Mouse (Mus musculus): ENCODE results near the gene Lmna. TPM values are rescaled to one million over a fixed set of nuclear protein-coding genes. Genes with fewer than 3 reads are reported as not detected.

The Lmna gene
- polyA plus RNA-seq, 1 experiment, result 51.3 TPM

- Histone ChIP-seq H3K4me3 (ENCODE audit: extremely low read depth, insufficient read depth, insufficient read length) (no peak overlapping the region), H3K27ac (ENCODE audit: insufficient read depth, low read length) (no peak overlapping the region), H3K27me3 (ENCODE audit: control insufficient read depth, insufficient read depth, low read length) (no peaks in the 10 kb centered on the region), H3K4me1 (ENCODE audit: control insufficient read depth, insufficient read depth, insufficient read length) (peaks cover 6% of the 10 kb centered on the region; the same call in 1 of the 2 replicates), H3K36me3 (ENCODE audit: control insufficient read depth, insufficient read depth, low read length) (no peaks in the 10 kb centered on the region)
- peak; percentile 98 for TF ChIP-seq CTCF (IDR thresholded peaks at IDR 0.05; ENCODE audit: extremely low read depth, insufficient read depth, insufficient read length, insufficient replicate concordance)
- no peak for TF ChIP-seq POLR2A (IDR thresholded peaks at IDR 0.05; ENCODE audit: low read depth, low read length)
- DNase-seq (ENCODE audit: low read depth in 1 of 2, low spot score in 2 of 2), result peak; percentile 66 to 81
- 4% methylated on average over 9 of the region's 9 CpGs for WGBS
Measured at GRCm38 (mm10) chr3:88521803-88522331, 12.1 kb upstream of the Lmna start.

GRCm38 (mm10) chr3:88521156-88521555 lies 11.4 kb upstream of the Lmna start:
- Histone ChIP-seq H3K4me3 (ENCODE audit: extremely low read depth, insufficient read depth, insufficient read length) (no peak overlapping the region), H3K27ac (ENCODE audit: insufficient read depth, low read length) (no peak overlapping the region), H3K27me3 (ENCODE audit: control insufficient read depth, insufficient read depth, low read length) (no peaks in the 10 kb centered on the region), H3K4me1 (ENCODE audit: control insufficient read depth, insufficient read depth, insufficient read length) (peaks cover 6% of the 10 kb centered on the region; the same call in 1 of the 2 replicates), H3K36me3 (ENCODE audit: control insufficient read depth, insufficient read depth, low read length) (no peaks in the 10 kb centered on the region)
- TF ChIP-seq CTCF (IDR thresholded peaks at IDR 0.05; ENCODE audit: extremely low read depth, insufficient read depth, insufficient read length, insufficient replicate concordance), result no peak
- no peak for TF ChIP-seq POLR2A (IDR thresholded peaks at IDR 0.05; ENCODE audit: low read depth, low read length)
- 84% methylated on average over 6 of the region's 6 CpGs for WGBS
- no peak for DNase-seq (ENCODE audit: low read depth in 1 of 2, low spot score in 2 of 2)

GRCm38 (mm10) chr3:88520078-88520477 lies 10.3 kb upstream of the Lmna start:
- TF ChIP-seq CTCF (IDR thresholded peaks at IDR 0.05; ENCODE audit: extremely low read depth, insufficient read depth, insufficient read length, insufficient replicate concordance), result no peak
- no peak for TF ChIP-seq POLR2A (IDR thresholded peaks at IDR 0.05; ENCODE audit: low read depth, low read length)

GRCm38 (mm10) chr3:88518411-88518810 lies 8.7 kb upstream of the Lmna start:
- H3K27ac ChIP-seq (ENCODE audit: insufficient read depth, low read length), result no peak overlapping the region
- H3K4me3 ChIP-seq (ENCODE audit: extremely low read depth, insufficient read depth, insufficient read length), result no peak overlapping the region
- 89% methylated on average over 4 of the region's 4 CpGs for WGBS
- peaks cover 11% of the 10 kb centered on the region; the same call in 1 of the 2 replicates for H3K4me1 ChIP-seq (ENCODE audit: control insufficient read depth, insufficient read depth, insufficient read length)
- no peaks in the 10 kb centered on the region for H3K27me3 ChIP-seq (ENCODE audit: control insufficient read depth, insufficient read depth, low read length)
- no peak for DNase-seq (ENCODE audit: low read depth in 1 of 2, low spot score in 2 of 2)
- no peak for TF ChIP-seq POLR2A (IDR thresholded peaks at IDR 0.05; ENCODE audit: low read depth, low read length)
- H3K36me3 ChIP-seq (ENCODE audit: control insufficient read depth, insufficient read depth, low read length), result no peaks in the 10 kb centered on the region

More at GRCm38 (mm10) chr3:88520078-88520477, 10.3 kb upstream of the Lmna start:
- no peak for DNase-seq (ENCODE audit: low read depth in 1 of 2, low spot score in 2 of 2)
- 84% methylated on average over 2 of the region's 2 CpGs for WGBS
- no peaks in the 10 kb centered on the region for H3K36me3 ChIP-seq (ENCODE audit: control insufficient read depth, insufficient read depth, low read length)
- peaks cover 6% of the 10 kb centered on the region; the same call in 1 of the 2 replicates for H3K4me1 ChIP-seq (ENCODE audit: control insufficient read depth, insufficient read depth, insufficient read length)
- H3K27ac ChIP-seq (ENCODE audit: insufficient read depth, low read length), result no peak overlapping the region
- H3K27me3 ChIP-seq (ENCODE audit: control insufficient read depth, insufficient read depth, low read length), result no peaks in the 10 kb centered on the region
- no peak overlapping the region for H3K4me3 ChIP-seq (ENCODE audit: extremely low read depth, insufficient read depth, insufficient read length)

- Histone ChIP-seq H3K36me3 (ENCODE audit: control insufficient read depth, insufficient read depth, low read length) (no peaks in the 10 kb centered on the region), H3K4me1 (ENCODE audit: control insufficient read depth, insufficient read depth, insufficient read length) (peaks cover 20% of the 10 kb centered on the region; the same call in 1 of the 2 replicates), H3K27ac (ENCODE audit: insufficient read depth, low read length) (no peak overlapping the region), H3K27me3 (ENCODE audit: control insufficient read depth, insufficient read depth, low read length) (no peaks in the 10 kb centered on the region), H3K4me3 (ENCODE audit: extremely low read depth, insufficient read depth, insufficient read length) (no peak overlapping the region)
- no peak for TF ChIP-seq CTCF (IDR thresholded peaks at IDR 0.05; ENCODE audit: extremely low read depth, insufficient read depth, insufficient read length, insufficient replicate concordance)
- no peak for TF ChIP-seq POLR2A (IDR thresholded peaks at IDR 0.05; ENCODE audit: low read depth, low read length)
- WGBS, result 84% methylated on average over 2 of the region's 2 CpGs
- no peak for DNase-seq (ENCODE audit: low read depth in 1 of 2, low spot score in 2 of 2)
Measured at GRCm38 (mm10) chr3:88516407-88516806, 6.7 kb upstream of the Lmna start.

- 82% methylated on average over 2 of the region's 2 CpGs for WGBS
- peaks cover 29% of the 10 kb centered on the region; the same call in 1 of the 2 replicates for H3K4me1 ChIP-seq (ENCODE audit: control insufficient read depth, insufficient read depth, insufficient read length)
- no peaks in the 10 kb centered on the region for H3K36me3 ChIP-seq (ENCODE audit: control insufficient read depth, insufficient read depth, low read length)
- DNase-seq (ENCODE audit: low read depth in 1 of 2, low spot score in 2 of 2), result no peak
- no peak overlapping the region for H3K4me3 ChIP-seq (ENCODE audit: extremely low read depth, insufficient read depth, insufficient read length)
- no peaks in the 10 kb centered on the region for H3K27me3 ChIP-seq (ENCODE audit: control insufficient read depth, insufficient read depth, low read length)
- TF ChIP-seq POLR2A (IDR thresholded peaks at IDR 0.05; ENCODE audit: low read depth, low read length) (no peak), CTCF (IDR thresholded peaks at IDR 0.05; ENCODE audit: extremely low read depth, insufficient read depth, insufficient read length, insufficient replicate concordance) (no peak)
- H3K27ac ChIP-seq (ENCODE audit: insufficient read depth, low read length), result no peak overlapping the region
Measured at GRCm38 (mm10) chr3:88515095-88515386, 5.3 kb upstream of the Lmna start.

GRCm38 (mm10) chr3:88514231-88515094 lies 4.7 kb upstream of the Lmna start:
- 77% methylated on average over 10 of the region's 10 CpGs for WGBS
- Histone ChIP-seq H3K27ac (ENCODE audit: insufficient read depth, low read length) (0 out of 2 replicates have a peak overlapping the region, but pooled peaks have one; percentile 33), H3K4me3 (ENCODE audit: extremely low read depth, insufficient read depth, insufficient read length) (no peak overlapping the region), H3K36me3 (ENCODE audit: control insufficient read depth, insufficient read depth, low read length) (no peaks in the 10 kb centered on the region), H3K27me3 (ENCODE audit: control insufficient read depth, insufficient read depth, low read length) (no peaks in the 10 kb centered on the region), H3K4me1 (ENCODE audit: control insufficient read depth, insufficient read depth, insufficient read length) (peaks cover 33% of the 10 kb centered on the region; the same call in 1 of the 2 replicates)
- DNase-seq (ENCODE audit: low read depth in 1 of 2, low spot score in 2 of 2), result no peak
- TF ChIP-seq CTCF (IDR thresholded peaks at IDR 0.05; ENCODE audit: extremely low read depth, insufficient read depth, insufficient read length, insufficient replicate concordance) (no peak), POLR2A (IDR thresholded peaks at IDR 0.05; ENCODE audit: low read depth, low read length) (no peak)
